Mouse (Mus musculus) testis, adult 2 months (tissue): ENCODE data around the gene Basp1. TPM values are rescaled to one million over a fixed set of nuclear protein-coding genes. Genes with fewer than 3 reads are reported as not detected.

ENCODE experiments used
- H3K27ac ChIP-seq: fragments of 200-500 bp; 2 replicates; pipeline ENCODE4 v1.5.1; 2012; ENCODE audit warnings: low read depth, low read length; ENCODE audit not compliant: control insufficient read depth, insufficient read depth
- H3K27me3 ChIP-seq: fragments of 200-500 bp; 2 replicates; pipeline ENCODE4 v1.6.1; 2012; ENCODE audit warnings: mild to moderate bottlenecking, low read length, moderate library complexity; ENCODE audit not compliant: control insufficient read depth, insufficient read depth
- H3K36me3 ChIP-seq: fragments of 200-500 bp; 2 replicates; pipeline ENCODE4 v1.6.1; 2012; ENCODE audit warnings: mild to moderate bottlenecking, low read length; ENCODE audit not compliant: control insufficient read depth, insufficient read depth
- H3K4me1 ChIP-seq: fragments of 200-500 bp; 2 replicates; pipeline ENCODE4 v1.6.1; 2012; ENCODE audit warnings: low read length; ENCODE audit not compliant: control insufficient read depth, insufficient read depth
- H3K4me3 ChIP-seq: fragments of 200-500 bp; 2 replicates; pipeline ENCODE4 v1.5.1; 2012; ENCODE audit warnings: low read depth, mild to moderate bottlenecking, low read length, moderate library complexity, mixed read lengths; ENCODE audit not compliant: control insufficient read depth
- CTCF ChIP-seq: fragments of 200-500 bp; IDR thresholded peaks from 2 replicates; pipeline ENCODE4 v1.5.1; 2012; ENCODE audit warnings: low read depth, mild to moderate bottlenecking, inconsistent platforms, low read length, moderate library complexity; ENCODE audit not compliant: control insufficient read depth, insufficient read depth, insufficient replicate concordance
- POLR2A ChIP-seq: fragments of 200-500 bp; IDR thresholded peaks from 2 replicates; pipeline ENCODE4 v1.6.1; 2012; ENCODE audit warnings: low read depth, mild to moderate bottlenecking, inconsistent platforms, low read length, moderate library complexity; ENCODE audit not compliant: control insufficient read depth
- polyA plus RNA-seq: library from polyadenylated mRNA; depleted of rRNA; stranded (reverse); fragments of >200 nt; gene quantifications from 2 replicates; pipeline ENCODE4 v1.2.3, GENCODE M21; 2012

The Basp1 gene
- polyA plus RNA-seq, 1 experiment: 11.8 TPM

DNA sequence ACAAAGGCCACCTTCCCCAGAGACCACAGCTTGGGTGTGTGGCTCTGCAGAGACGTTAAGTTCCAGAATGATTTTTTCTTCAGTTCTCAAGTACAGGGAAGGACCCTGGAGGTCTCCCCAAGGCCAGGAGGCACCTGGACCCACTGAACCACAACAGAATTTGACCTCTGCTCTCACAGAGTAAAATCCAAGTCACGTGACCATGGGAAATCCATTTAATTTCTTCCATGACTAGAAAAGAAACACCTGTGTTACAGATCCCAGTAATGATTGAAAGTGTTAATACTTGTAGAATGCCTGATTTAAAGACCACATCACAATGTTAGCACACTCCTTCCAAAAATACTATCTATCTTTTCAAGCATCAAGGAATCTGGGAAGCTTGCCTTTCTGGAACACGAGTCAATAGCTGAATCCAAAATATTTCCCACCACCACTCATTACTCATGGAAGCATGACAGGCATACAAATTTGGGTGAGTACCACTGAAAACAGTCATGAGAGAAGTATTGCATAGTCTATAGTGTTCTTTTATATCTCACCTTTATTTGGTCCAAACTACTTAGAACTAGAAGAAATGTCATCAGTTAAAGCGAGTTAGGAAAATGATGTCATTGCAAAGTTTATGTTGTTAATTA is 35.3 kb upstream of the Basp1 start:
- Histone ChIP-seq H3K4me1 (peaks cover 2% of the 10 kb centered on the region; the same call in 1 of the 2 replicates), H3K27ac (no peak overlapping the region), H3K36me3 (no peaks in the 10 kb centered on the region), H3K27me3 (no peaks in the 10 kb centered on the region), H3K4me3 (no peak overlapping the region)
- TF ChIP-seq POLR2A: no peak
- TF ChIP-seq CTCF: no peak

DNA sequence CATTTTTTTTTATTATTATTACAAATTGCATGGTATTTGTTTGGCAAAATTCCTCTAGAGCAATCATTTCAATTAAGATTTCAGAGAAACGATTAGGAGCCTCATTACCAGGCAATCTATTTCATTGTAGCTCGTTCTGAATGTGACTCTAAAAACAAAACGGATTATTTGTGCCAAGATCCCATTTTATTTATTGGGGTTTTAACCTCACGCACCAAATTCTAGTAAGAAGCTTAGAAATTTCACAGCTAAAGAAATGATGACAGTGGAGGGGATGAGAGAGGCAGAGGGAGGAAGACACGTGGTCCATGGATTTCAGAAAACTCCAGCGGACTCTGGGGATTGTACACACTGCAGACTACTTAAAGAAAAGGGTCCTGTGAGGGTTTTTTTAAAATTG is 33.6 kb upstream of the Basp1 start:
- no peak for TF ChIP-seq POLR2A
- TF ChIP-seq CTCF: no peak
- no peaks in the 10 kb centered on the region for H3K27me3 ChIP-seq

DNA sequence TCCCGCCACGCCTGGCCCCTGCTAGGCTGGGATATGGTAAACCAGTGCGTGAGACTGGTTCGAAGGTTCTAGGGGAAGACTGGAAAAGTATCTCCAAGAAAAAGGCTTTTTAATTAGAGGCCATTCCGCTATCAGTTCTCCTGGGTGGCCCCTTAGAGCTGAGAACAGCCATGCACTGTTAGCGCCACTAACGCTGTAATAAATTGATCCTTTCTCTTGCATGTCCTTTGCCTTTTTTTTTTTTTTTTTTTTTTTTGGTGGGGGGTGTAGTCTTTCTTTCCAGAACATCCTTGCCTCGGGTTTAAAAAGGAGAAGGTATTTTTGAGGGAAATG is 32.6 kb upstream of the Basp1 start:
- no peak overlapping the region; the same call in 1 of the 2 replicates for H3K4me3 ChIP-seq
- H3K27ac ChIP-seq: no peak overlapping the region
- no peaks in the 10 kb centered on the region for H3K27me3 ChIP-seq
- TF ChIP-seq POLR2A (no peak), CTCF (no peak)
- peaks cover 7% of the 10 kb centered on the region for H3K4me1 ChIP-seq
- H3K36me3 ChIP-seq: no peaks in the 10 kb centered on the region

More for the DNA sequence above, 33.6 kb upstream of the Basp1 start:
- H3K36me3 ChIP-seq: no peaks in the 10 kb centered on the region
- peaks cover 2% of the 10 kb centered on the region; the same call in 1 of the 2 replicates for H3K4me1 ChIP-seq
- H3K27ac ChIP-seq: no peak overlapping the region
- no peak overlapping the region for H3K4me3 ChIP-seq

DNA sequence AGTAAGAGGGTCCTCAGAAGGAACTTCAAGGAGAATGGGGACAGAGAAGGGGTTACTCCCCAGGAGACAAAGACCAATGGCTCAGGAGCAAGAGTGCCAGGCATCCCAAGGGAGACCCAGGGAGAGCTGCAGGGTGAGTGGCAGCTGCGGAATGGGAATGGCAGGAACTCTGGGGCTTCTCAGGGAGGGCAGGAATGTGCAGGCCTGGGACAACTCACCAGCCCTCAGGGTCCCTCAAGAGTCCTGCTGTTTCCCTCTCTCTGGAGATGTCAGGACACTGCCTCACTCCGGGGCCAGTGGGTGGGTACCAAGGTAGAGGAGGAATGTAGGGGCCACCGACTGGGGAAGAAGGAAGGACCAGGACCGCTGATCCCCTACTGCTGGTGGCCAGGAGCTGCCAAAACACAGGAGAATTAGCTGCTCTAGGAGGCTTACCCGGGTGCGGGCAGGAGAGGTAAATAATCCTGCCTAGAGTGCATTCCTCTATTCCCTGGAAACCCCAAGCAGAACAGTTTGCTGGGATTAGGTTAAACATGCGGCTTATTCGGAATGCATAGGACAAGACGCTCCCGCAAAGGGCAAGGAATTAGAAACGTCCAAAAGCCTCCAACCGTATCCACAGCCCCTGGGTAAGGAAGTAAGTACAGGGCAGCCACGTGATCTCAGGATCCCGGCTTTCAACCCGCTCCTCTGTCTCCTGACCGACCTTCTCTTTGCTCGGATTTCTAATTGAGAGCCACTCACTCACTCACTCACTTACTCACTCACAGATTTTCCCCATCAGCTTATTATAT is 32.0 kb upstream of the Basp1 start:
- H3K4me1 ChIP-seq: peaks cover 7% of the 10 kb centered on the region
- H3K27ac ChIP-seq: no peak overlapping the region
- no peaks in the 10 kb centered on the region for H3K27me3 ChIP-seq
- TF ChIP-seq POLR2A: no peak
- H3K36me3 ChIP-seq: no peaks in the 10 kb centered on the region
- no peak overlapping the region; the same call in none of the 2 replicates for H3K4me3 ChIP-seq

DNA sequence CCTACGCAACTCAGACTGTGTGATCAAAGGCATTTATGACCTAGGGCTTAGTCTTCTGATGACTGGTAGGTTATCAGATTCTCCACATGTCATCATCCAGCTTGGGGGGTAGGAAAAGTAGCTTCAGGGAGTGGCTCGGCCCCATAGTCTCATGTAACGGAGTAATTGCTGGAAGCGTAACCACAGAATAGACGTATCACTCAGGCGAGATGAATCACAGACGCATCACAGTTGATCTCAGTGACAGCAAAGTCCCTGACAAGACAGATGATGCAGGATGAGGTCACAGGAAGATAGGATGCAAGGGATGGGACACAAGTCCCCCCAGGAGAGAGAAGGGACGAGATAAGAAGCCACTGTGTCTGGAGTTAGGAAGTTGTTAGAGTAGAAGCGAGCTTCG is 30.6 kb upstream of the Basp1 start:
- Histone ChIP-seq H3K4me3 (no peak overlapping the region), H3K4me1 (peaks cover 7% of the 10 kb centered on the region), H3K36me3 (no peaks in the 10 kb centered on the region), H3K27ac (no peak overlapping the region), H3K27me3 (no peaks in the 10 kb centered on the region)
- TF ChIP-seq POLR2A (no peak), CTCF (no peak)

DNA sequence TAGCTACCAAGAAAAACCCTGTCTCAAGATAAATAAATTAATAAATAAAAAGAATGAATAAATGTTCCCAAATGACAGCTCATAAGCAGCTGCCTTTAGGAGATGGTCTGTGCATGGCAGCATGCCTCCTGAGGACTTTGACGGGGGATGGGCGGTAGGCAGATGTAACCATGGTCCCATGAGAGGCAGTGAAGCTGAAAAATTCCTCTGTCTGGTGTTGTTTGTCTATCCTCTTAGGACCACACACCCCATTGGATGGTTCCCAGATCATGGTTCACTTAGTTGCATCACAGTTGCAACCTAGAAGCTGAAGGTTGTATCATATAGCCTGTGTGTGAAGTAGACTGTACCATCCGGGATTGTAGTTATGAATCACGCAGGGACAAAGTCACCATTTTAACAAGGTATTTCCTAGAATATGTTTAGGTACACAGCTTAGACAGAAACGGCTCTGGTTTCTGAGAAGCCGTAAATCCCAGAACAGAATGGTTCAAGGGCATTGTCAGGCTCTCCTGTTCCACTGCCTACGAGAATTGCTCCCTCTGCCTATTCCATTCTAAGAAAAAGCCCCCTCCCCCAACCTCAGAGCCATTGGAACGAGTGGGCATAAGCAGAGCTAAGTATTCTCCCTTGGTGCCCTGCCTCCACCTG is 29.7 kb upstream of the Basp1 start:
- H3K4me1 ChIP-seq: peaks cover 7% of the 10 kb centered on the region
- TF ChIP-seq CTCF (no peak), POLR2A (no peak)

DNA sequence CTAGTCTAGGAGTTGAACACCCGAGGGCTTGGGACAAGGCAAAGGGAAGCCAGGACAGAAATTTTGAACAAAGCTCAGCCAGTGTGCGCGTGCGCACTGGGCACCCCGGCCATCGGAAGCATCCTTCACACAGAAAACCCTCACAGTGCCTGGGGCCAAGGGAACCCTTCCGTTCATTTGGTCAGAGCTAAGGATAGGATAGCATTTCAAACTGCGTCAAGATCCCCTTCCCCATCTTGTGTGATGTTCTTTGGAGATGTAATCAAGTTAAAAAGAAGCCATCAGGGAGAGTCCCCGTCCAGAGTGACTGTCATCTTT is 28.3 kb upstream of the Basp1 start:
- Histone ChIP-seq H3K36me3 (no peaks in the 10 kb centered on the region), H3K27me3 (no peaks in the 10 kb centered on the region), H3K4me1 (peaks cover 7% of the 10 kb centered on the region), H3K4me3 (no peak overlapping the region), H3K27ac (no peak overlapping the region)
- TF ChIP-seq POLR2A (no peak), CTCF (no peak)

More for the DNA sequence above, 29.7 kb upstream of the Basp1 start:
- Histone ChIP-seq H3K4me3 (no peak overlapping the region), H3K36me3 (no peaks in the 10 kb centered on the region), H3K27ac (no peak overlapping the region), H3K27me3 (no peaks in the 10 kb centered on the region)
